ENCODE assay signal across 31 mouse cellular contexts in the genomic region with DNA sequence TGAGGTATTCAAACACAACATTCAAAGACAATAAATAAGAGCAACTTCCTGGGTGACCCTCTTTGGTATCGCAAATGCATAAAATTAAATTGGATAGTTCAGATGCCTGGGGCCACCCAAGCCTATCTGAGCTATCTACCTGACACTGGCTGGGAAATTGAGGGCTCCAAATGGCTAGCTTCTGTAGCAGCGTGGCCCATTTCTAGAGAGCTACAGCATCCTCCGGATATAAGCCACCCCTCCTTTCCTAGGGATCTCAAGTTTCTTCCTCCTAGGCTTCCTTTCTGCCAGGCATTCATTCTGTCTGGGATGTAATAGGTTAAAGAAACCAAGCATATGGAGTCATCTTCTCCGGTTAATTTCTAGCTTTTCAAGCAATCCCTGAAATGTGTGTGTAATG.
DNase-seq lines count a peak whose midpoint lies in the region; ATAC-seq and TF ChIP-seq lines count a peak whose summit lies in the region.
"Had no signal": no experiment of that assay in that cellular context is flagged by ENCODE, and none has a peak within 500 bp of the region (broad histone marks: within the 10 kb centered on the region; RNA-seq: fewer than 3 reads in every experiment).

No protein-coding gene starts in this region.

- no peak overlapping the region for H3K27ac ChIP-seq in forebrain, embryonic 15.5 days (replicated peaks)
- H3K27ac ChIP-seq in forebrain, embryonic 13.5 days, result no peak overlapping the region
- no peak overlapping the region for H3K27ac ChIP-seq in kidney, embryonic 15.5 days
- no peak overlapping the region for H3K27ac ChIP-seq in kidney, adult 2 months (ENCODE audit: insufficient read depth, low read depth, low read length)
- H3K27ac ChIP-seq: embryonic facial prominence, embryonic 13.5 days; heart, embryonic 10.5 days; heart, embryonic 15.5 days; liver, embryonic 14.5 days; macrophage; stomach, postnatal 0 days had no signal

- H3K36me3 ChIP-seq in forebrain, embryonic 15.5 days, result no peaks in the 10 kb centered on the region
- no peaks in the 10 kb centered on the region for H3K36me3 ChIP-seq in forebrain, embryonic 13.5 days (ENCODE audit: poor library complexity, severe bottlenecking)
- H3K36me3 ChIP-seq in kidney, embryonic 15.5 days, result no peaks in the 10 kb centered on the region
- no peaks in the 10 kb centered on the region for H3K36me3 ChIP-seq in kidney, adult 2 months (ENCODE audit: control insufficient read depth, insufficient read depth, low read length)
- H3K36me3 ChIP-seq: embryonic facial prominence, embryonic 13.5 days; heart, embryonic 10.5 days; heart, embryonic 15.5 days; hindbrain, embryonic 15.5 days had no signal

- no peak for DNase-seq in kidney, adult 2 months
- DNase-seq in retina, embryonic 14.5 days (ENCODE audit: low spot score), result peak; percentile 3
- no peak for DNase-seq in retina, postnatal 1 day
- DNase-seq in thymus, postnatal 4 days, result no peak
- DNase-seq: adrenal gland, postnatal 10 days; cerebellum, adult 11 months; cerebellum, adult 9-10 months; cerebellum, postnatal 36 days; gastrocnemius, postnatal 14 days; heart, postnatal 36 days; kidney, adult 18-20 months; layer of hippocampus, adult 9-11 months; liver; lung, adult 2 months; lung, postnatal 10 days; midbrain, embryonic 14.5 days; right cerebral cortex, adult 18-20 months; right cerebral cortex, postnatal 4 days; thymus, adult 18-20 months; thymus, postnatal 25 days had no signal

- TF ChIP-seq POLR2A in kidney, adult 2 months (IDR thresholded peaks at IDR 0.05; ENCODE audit: low read depth, low read length), result no peak

- no peak for TF ChIP-seq CTCF in kidney, adult 2 months (conservative IDR thresholded peaks at IDR 0.05; ENCODE audit: insufficient read depth, insufficient read length, low read depth, low read length)

- ATAC-seq in forebrain, embryonic 15.5 days (replicated peaks), result 0 out of 2 replicates have a peak, but pooled peaks have one; percentile 16
- ATAC-seq in forebrain, embryonic 13.5 days, result no peak
- ATAC-seq in kidney, embryonic 15.5 days (replicated peaks; ENCODE audit: low FRiP score), result peak; percentile 69
- ATAC-seq: Patski had no signal

- no peak overlapping the region for H3K4me3 ChIP-seq in forebrain, embryonic 15.5 days
- no peak overlapping the region for H3K4me3 ChIP-seq in forebrain, embryonic 13.5 days
- no peak overlapping the region for H3K4me3 ChIP-seq in kidney, embryonic 15.5 days (replicated peaks)
- H3K4me3 ChIP-seq in kidney, adult 2 months (ENCODE audit: insufficient read depth, low read depth, low read length), result no peak overlapping the region
- H3K4me3 ChIP-seq: embryonic facial prominence, embryonic 13.5 days; heart, embryonic 10.5 days; heart, embryonic 15.5 days; hindbrain, embryonic 15.5 days had no signal

- 56% methylated on average over 4 of the region's 4 CpGs for WGBS in forebrain, embryonic 15.5 days
- 63% methylated on average over 4 of the region's 4 CpGs for WGBS in forebrain, embryonic 13.5 days
- 24% methylated on average over 4 of the region's 4 CpGs for WGBS in kidney, embryonic 15.5 days
- 30% methylated on average over 4 of the region's 4 CpGs for WGBS in kidney, adult 2 months

- H3K4me1 ChIP-seq in forebrain, embryonic 15.5 days, result peaks cover 18% of the 10 kb centered on the region
- peaks cover 29% of the 10 kb centered on the region for H3K4me1 ChIP-seq in forebrain, embryonic 13.5 days
- peaks cover 19% of the 10 kb centered on the region for H3K4me1 ChIP-seq in kidney, embryonic 15.5 days
- no peaks in the 10 kb centered on the region for H3K4me1 ChIP-seq in kidney, adult 2 months (ENCODE audit: control insufficient read depth, insufficient read depth, low read length)
- H3K4me1 ChIP-seq: heart, embryonic 15.5 days had no signal

- H3K4me2 ChIP-seq in forebrain, embryonic 15.5 days (replicated peaks), result no peak overlapping the region
- no peak overlapping the region for H3K4me2 ChIP-seq in forebrain, embryonic 13.5 days
- peak overlapping the region; percentile 51; the same call in 1 of the 2 replicates for H3K4me2 ChIP-seq in kidney, embryonic 15.5 days
- H3K4me2 ChIP-seq: embryonic facial prominence, embryonic 13.5 days; heart, embryonic 15.5 days had no signal

- no peaks in the 10 kb centered on the region for H3K27me3 ChIP-seq in forebrain, embryonic 15.5 days
- H3K27me3 ChIP-seq in forebrain, embryonic 13.5 days, result no peaks in the 10 kb centered on the region
- H3K27me3 ChIP-seq in kidney, embryonic 15.5 days, result no peaks in the 10 kb centered on the region
- no peaks in the 10 kb centered on the region for H3K27me3 ChIP-seq in kidney, adult 2 months (replicated peaks; ENCODE audit: control insufficient read depth, insufficient read depth, low read length)
- H3K27me3 ChIP-seq: embryonic facial prominence, embryonic 13.5 days; heart, embryonic 15.5 days; hindbrain, embryonic 15.5 days had no signal

- H3K9ac ChIP-seq in forebrain, embryonic 15.5 days (replicated peaks), result no peak overlapping the region
- H3K9ac ChIP-seq in forebrain, embryonic 13.5 days, result no peak overlapping the region
- no peak overlapping the region for H3K9ac ChIP-seq in kidney, embryonic 15.5 days
- H3K9ac ChIP-seq: embryonic facial prominence, embryonic 13.5 days; heart, embryonic 15.5 days; hindbrain, embryonic 15.5 days; liver, embryonic 14.5 days had no signal

- H3K9me3 ChIP-seq in forebrain, embryonic 15.5 days, result no peaks in the 10 kb centered on the region
- no peaks in the 10 kb centered on the region for H3K9me3 ChIP-seq in forebrain, embryonic 13.5 days (replicated peaks)
- no peaks in the 10 kb centered on the region for H3K9me3 ChIP-seq in kidney, embryonic 15.5 days (replicated peaks)
- H3K9me3 ChIP-seq: embryonic facial prominence, embryonic 13.5 days; heart, embryonic 10.5 days; heart, embryonic 15.5 days; hindbrain, embryonic 15.5 days had no signal
